Mouse (Mus musculus) neural tube, embryonic 11.5 days (tissue): ENCODE measurements around the gene Dedd. TPM values are rescaled to one million over a fixed set of nuclear protein-coding genes. Genes with fewer than 3 reads are reported as not detected.
A peak's percentile ranks its signal among the peaks of the same experiment; 100 is the strongest.
"Not testable (repeated sequence)": the region's sequence is repeated elsewhere in the genome, so short reads cannot be mapped to it uniquely, and the experiment has no call there.

Experiments used
- ATAC-seq: fragments of 200-750 bp; cut with Nextera tagmentation; 2 replicates; pipeline ENCODE4 v1.8.0; 2017; ENCODE audit warnings: moderate number of reproducible peaks, mild to moderate bottlenecking, moderate TSS enrichment, moderate library complexity; ENCODE audit not compliant: insufficient read depth, low FRiP score, low TSS enrichment
- DNase-seq: peaks from one replicate; pipeline ENCODE4 v3.0.0-alpha.2; 2015; ENCODE audit warnings: low spot score
- H3K27ac ChIP-seq: fragments of 300-500 bp; sonication (generic); 2 replicates; pipeline ENCODE4 v1.5.1; 2014; ENCODE audit warnings: low read depth, mild to moderate bottlenecking, low read length
- H3K27me3 ChIP-seq: fragments of 300-500 bp; sonication (generic); 2 replicates; pipeline ENCODE4 v1.6.1; 2014; ENCODE audit warnings: mild to moderate bottlenecking, low read length, mixed read lengths; ENCODE audit not compliant: control insufficient read depth, insufficient read depth
- H3K36me3 ChIP-seq: fragments of 300-500 bp; sonication (generic); 2 replicates; pipeline ENCODE4 v1.6.1; 2014; ENCODE audit warnings: mild to moderate bottlenecking, low read length, moderate library complexity, mixed read lengths; ENCODE audit not compliant: control insufficient read depth, insufficient read depth
- H3K4me1 ChIP-seq: fragments of 300-500 bp; sonication (generic); 2 replicates; pipeline ENCODE4 v1.6.1; 2014; ENCODE audit warnings: low read length, mixed read lengths; ENCODE audit not compliant: control insufficient read depth, insufficient read depth
- H3K4me2 ChIP-seq: fragments of 300-500 bp; sonication (generic); 2 replicates; pipeline ENCODE4 v1.6.1; 2014; ENCODE audit warnings: low read depth, mild to moderate bottlenecking, moderate library complexity
- H3K4me3 ChIP-seq: fragments of 300-500 bp; sonication (generic); 2 replicates; pipeline ENCODE4 v1.5.1; 2014; ENCODE audit warnings: low read depth, low read length
- H3K9ac ChIP-seq: fragments of 300-500 bp; sonication (generic); 2 replicates; pipeline ENCODE4 v1.6.1; 2014; ENCODE audit warnings: mild to moderate bottlenecking, low read length
- H3K9me3 ChIP-seq: fragments of 300-500 bp; sonication (generic); 2 replicates; pipeline ENCODE4 v1.6.1; 2016; ENCODE audit warnings: low read length; ENCODE audit not compliant: control insufficient read depth
- WGBS: fragments of 180-500 bp; shearing (Covaris S2); extraction: QIAGEN DNeasy Blood & Tissue Kit; methylation state at CpG from one replicate; pipeline ENCODE4 v1.1.7; 2014; 5-methylcytosine and 5-hydroxymethylcytosine counted together
- polyA plus RNA-seq: library from polyadenylated mRNA; unstranded; fragments of >200 nt; fragmentation: Nextera tagmentation; extraction: Ambion mirVana; gene quantifications from 2 replicates; pipeline ENCODE4 v1.2.1, GENCODE M21; 2014

Dedd gene
- polyA plus RNA-seq, 1 experiment from 2014 or later = 50.4 TPM

GRCm38 (mm10) chr1:171326588-171326987, 2.4 kb upstream of the Dedd start:
- WGBS = 87% methylated on average over 4 of the region's 4 CpGs
- DNase-seq, H3K9me3 ChIP-seq, H3K36me3 ChIP-seq, H3K4me3 ChIP-seq, H3K9ac ChIP-seq, ATAC-seq, H3K27me3 ChIP-seq, H3K4me2 ChIP-seq, H3K27ac ChIP-seq: not testable (repeated sequence)
- H3K4me1 ChIP-seq = peaks cover 10% of the 10 kb centered on the region

GRCm38 (mm10) chr1:171328244-171328643, 701 bp upstream of the Dedd start:
- Histone ChIP-seq H3K4me2 (peak overlapping the region; percentile 83), H3K4me1 (peaks cover 10% of the 10 kb centered on the region), H3K9me3 (no peaks in the 10 kb centered on the region), H3K9ac (peak overlapping the region; percentile 92), H3K27me3 (no peaks in the 10 kb centered on the region), H3K36me3 (no peaks in the 10 kb centered on the region), H3K4me3 (peak overlapping the region; percentile 75), H3K27ac (peak overlapping the region; percentile 96; the same call in 1 of the 2 replicates)
- DNase-seq (peak; percentile 41), ATAC-seq (no peak)
- WGBS = 44% methylated on average over 9 of the region's 9 CpGs

- Histone ChIP-seq H3K9me3 (no peaks in the 10 kb centered on the region), H3K27me3 (no peaks in the 10 kb centered on the region), H3K9ac (peak overlapping the region; percentile 92), H3K36me3 (no peaks in the 10 kb centered on the region), H3K4me2 (peak overlapping the region; percentile 83), H3K27ac (peak overlapping the region; percentile 96), H3K4me3 (peak overlapping the region; percentile 75), H3K4me1 (peaks cover 10% of the 10 kb centered on the region)
- DNase-seq (peak; percentile 91), ATAC-seq (peak; percentile 89)
- WGBS = 0% methylated on average over 29 of the region's 61 CpGs
Observed at GRCm38 (mm10) chr1:171329433-171330215, 679 bp downstream of the Dedd start.

DNA sequence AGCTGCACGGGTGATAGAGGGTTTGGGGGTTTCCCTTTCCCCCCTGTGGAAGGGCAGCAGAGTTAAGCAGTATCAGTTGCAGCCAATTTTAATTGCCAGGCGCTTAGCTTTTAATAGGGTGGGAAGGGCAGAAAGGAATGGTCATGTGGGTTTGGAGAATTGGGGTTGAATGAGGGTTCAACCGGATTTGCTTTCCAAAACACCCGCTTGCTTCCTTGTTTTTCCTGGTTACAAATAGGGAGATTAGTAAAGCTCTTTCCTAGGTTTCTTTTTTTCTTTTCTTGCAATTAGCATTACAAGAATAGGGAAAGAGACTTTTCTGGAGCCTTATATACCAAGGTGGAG, 1.2 kb downstream of the Dedd start:
- Histone ChIP-seq H3K9ac (peak overlapping the region; percentile 92), H3K9me3 (no peaks in the 10 kb centered on the region), H3K4me3 (peak overlapping the region; percentile 75), H3K4me1 (peaks cover 10% of the 10 kb centered on the region), H3K27me3 (no peaks in the 10 kb centered on the region), H3K27ac (peak overlapping the region; percentile 96), H3K4me2 (peak overlapping the region; percentile 83), H3K36me3 (no peaks in the 10 kb centered on the region)
- ATAC-seq = no peak
- DNase-seq = no peak
- 0% methylated on average over 4 of the region's 4 CpGs for WGBS

- Histone ChIP-seq H3K9me3 (no peaks in the 10 kb centered on the region), H3K4me3 (no peak overlapping the region), H3K36me3 (peaks cover 14% of the 10 kb centered on the region), H3K4me2 (no peak overlapping the region), H3K27me3 (no peaks in the 10 kb centered on the region), H3K4me1 (peaks cover 6% of the 10 kb centered on the region; the same call in 1 of the 2 replicates), H3K27ac (no peak overlapping the region), H3K9ac (no peak overlapping the region)
- ATAC-seq (no peak), DNase-seq (no peak)
- 93% methylated on average over 16 of the region's 16 CpGs for WGBS
Observed at GRCm38 (mm10) chr1:171342262-171343207, 13.6 kb downstream of the Dedd start.

GRCm38 (mm10) chr1:171343922-171344677, 15.2 kb downstream of the Dedd start:
- H3K4me1 ChIP-seq = peaks cover 6% of the 10 kb centered on the region; the same call in 1 of the 2 replicates
- no peak overlapping the region for H3K27ac ChIP-seq
- no peaks in the 10 kb centered on the region for H3K27me3 ChIP-seq
- no peak overlapping the region for H3K9ac ChIP-seq
- DNase-seq = no peak
- 83% methylated on average over 8 of the region's 9 CpGs for WGBS
- peaks cover 4% of the 10 kb centered on the region; the same call in 1 of the 2 replicates for H3K36me3 ChIP-seq
- H3K4me2 ChIP-seq = no peak overlapping the region
- H3K4me3 ChIP-seq = no peak overlapping the region
- no peaks in the 10 kb centered on the region for H3K9me3 ChIP-seq
- no peak for ATAC-seq

GRCm38 (mm10) chr1:171344715-171345114, 15.8 kb downstream of the Dedd start:
- Histone ChIP-seq H3K9ac (no peak overlapping the region; the same call in 1 of the 2 replicates), H3K4me1 (peaks cover 6% of the 10 kb centered on the region; the same call in 1 of the 2 replicates), H3K9me3 (no peaks in the 10 kb centered on the region), H3K4me3 (peak overlapping the region; percentile 73), H3K4me2 (peak overlapping the region; percentile 79), H3K27me3 (no peaks in the 10 kb centered on the region), H3K27ac (no peak overlapping the region), H3K36me3 (peaks cover 3% of the 10 kb centered on the region; the same call in 1 of the 2 replicates)
- DNase-seq (no peak), ATAC-seq (0 out of 2 replicates have a peak, but pooled peaks have one; percentile 11)
- 80% methylated on average over 9 of the region's 9 CpGs for WGBS
